Mouse (Mus musculus) adrenal gland, postnatal 10 days (tissue): ENCODE data around the gene Ehhadh. TPM values are rescaled to one million over a fixed set of nuclear protein-coding genes. Genes with fewer than 3 reads are reported as not detected.
"Not testable (repeated sequence)": the region's sequence is repeated elsewhere in the genome, so short reads cannot be mapped to it uniquely, and the experiment has no call there.

Source experiments
- DNase-seq: peaks from one replicate; pipeline ENCODE4 v3.0.0; 2021; ENCODE audit warnings: mixed read lengths
- long read RNA-seq, 2 experiments: library from polyadenylated mRNA; stranded (forward); transcript quantifications; one replicate each; pipeline ENCODE4 v2.0.0; 2021
- total RNA-seq, 2 experiments: library from RNA; stranded (reverse); gene quantifications; 2 replicates each; pipeline ENCODE4 v1.2.3; 2021

Gene Ehhadh
- total RNA-seq: 100 to 1,000 TPM in 1 of 2 experiments, 10 to 100 TPM in 1; 89.8 to 136 TPM
- long read RNA-seq, experiment 1, transcript Ehhadh-201 (7 exons, 2,981 nt): major isoform, 55 of 110 reads
- long read RNA-seq, experiment 1, partial matches to known transcripts: 44 of 110 reads
- long read RNA-seq, experiment 1, other reads (novel, unspliced or antisense): 11 of 110 reads
- long read RNA-seq, experiment 2, transcript Ehhadh-201 (7 exons, 2,981 nt): major isoform, 46 of 58 reads
- long read RNA-seq, experiment 2, partial matches to known transcripts: 3 of 58 reads
- long read RNA-seq, experiment 2, other reads (novel, unspliced or antisense): 9 of 58 reads

GRCm38 (mm10) chr16:21787516-21788353 is at the start of gene Ehhadh:
TSS of gene Ehhadh (minus strand) at chr16:21787807.
- DNase-seq: peak; percentile 91

DNA sequence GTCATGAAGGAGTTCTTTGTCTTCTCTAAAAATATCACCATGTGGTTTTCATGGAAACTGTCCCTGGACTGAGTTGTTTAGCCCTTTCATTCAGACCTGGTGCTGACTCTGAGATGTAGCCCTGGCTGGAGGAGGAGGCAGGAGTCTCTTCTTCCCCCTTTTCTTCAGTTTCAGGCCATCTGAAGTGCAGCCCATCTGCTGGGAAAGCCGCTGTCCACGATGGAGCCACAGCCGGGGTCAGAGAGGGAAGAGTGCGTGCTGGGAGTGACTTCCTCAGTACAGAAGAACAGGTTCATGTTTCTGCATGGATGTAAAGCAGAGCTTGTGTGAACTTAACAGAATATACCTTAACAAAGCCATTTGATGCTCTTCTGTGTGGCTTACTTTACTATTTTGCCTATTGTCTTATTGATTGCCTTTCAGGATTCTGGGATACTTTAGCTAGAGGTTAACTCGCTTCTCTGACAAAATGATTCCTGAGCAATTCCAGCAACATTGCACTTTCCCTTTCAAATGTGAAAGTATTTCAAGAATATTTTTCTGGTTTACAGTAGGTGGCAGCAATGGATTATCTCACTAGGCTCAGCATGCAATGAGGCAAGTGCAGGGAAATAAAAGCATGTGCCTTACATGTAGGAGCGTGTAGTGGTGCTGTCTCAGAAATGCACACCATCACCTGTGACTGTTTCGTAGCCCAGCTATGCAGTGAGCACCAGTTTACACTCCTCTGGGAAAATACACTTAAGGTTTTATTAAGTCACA is 48.9 kb upstream of the Ehhadh start:
- DNase-seq: no peak

DNA sequence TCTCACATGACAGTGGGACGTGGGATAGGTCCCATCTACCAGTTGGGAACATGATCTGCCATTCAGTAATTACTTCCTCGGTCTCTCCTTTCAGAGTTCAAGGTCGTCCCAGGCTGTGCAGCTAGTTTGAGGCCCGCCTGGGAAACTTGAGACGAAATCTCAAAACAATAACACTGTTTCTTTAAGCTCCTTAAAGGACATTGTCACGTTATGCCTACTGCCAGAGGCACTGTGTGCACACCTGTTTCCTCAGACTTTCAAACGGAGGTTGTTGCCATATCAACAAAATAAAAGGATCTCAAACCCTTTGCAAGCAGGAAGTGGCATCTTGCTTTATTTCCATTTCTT is 48.0 kb upstream of the Ehhadh start:
- DNase-seq: no peak

GRCm38 (mm10) chr16:21834866-21835583 is 47.4 kb upstream of the Ehhadh start:
- no peak for DNase-seq

DNA sequence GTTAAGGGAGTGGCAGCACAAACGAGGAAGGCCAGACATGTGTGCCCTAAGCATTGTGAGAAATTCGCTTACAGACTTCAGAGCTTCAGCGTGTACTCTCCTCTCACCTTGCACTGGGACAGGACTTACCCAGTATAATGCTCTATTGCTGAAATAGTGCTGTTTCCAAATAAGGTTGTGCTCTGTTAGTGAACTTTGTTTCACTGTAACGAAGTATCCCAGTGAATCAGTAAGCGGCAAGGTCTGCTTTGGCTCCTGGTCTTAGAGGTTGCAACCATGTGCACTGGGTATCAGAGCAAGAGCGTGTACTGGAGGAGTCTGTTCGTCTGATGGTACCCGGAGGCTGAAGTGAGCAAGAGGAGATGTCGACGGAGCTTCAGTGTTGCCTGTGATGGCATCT is 46.4 kb upstream of the Ehhadh start:
- DNase-seq: no peak

- no peak for DNase-seq
Measured at GRCm38 (mm10) chr16:21833469-21833868, 45.9 kb upstream of the Ehhadh start.

GRCm38 (mm10) chr16:21831764-21832163 is 44.2 kb upstream of the Ehhadh start:
- no peak for DNase-seq

DNA sequence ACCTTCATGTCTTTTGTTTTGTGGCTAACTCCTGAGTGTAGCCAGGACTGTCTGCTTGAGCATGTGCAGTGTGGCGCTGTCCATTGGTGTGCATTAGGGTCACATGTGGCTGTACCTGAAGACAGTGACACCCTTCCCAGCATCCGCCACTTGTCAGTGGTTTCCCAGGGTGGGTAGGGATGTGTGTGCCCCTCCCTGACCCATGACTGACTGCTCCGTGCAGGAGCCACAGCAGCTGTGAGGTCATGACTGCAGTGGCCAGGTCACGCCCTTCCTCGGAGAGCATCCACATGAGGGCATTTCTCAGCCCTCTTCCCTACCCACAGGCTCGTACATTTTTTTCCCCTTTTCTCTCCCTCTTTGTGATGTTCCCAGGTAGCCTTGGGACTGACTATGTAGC is 43.2 kb upstream of the Ehhadh start:
- no peak for DNase-seq

GRCm38 (mm10) chr16:21829711-21830110 is 42.1 kb upstream of the Ehhadh start:
- DNase-seq: no peak

DNA sequence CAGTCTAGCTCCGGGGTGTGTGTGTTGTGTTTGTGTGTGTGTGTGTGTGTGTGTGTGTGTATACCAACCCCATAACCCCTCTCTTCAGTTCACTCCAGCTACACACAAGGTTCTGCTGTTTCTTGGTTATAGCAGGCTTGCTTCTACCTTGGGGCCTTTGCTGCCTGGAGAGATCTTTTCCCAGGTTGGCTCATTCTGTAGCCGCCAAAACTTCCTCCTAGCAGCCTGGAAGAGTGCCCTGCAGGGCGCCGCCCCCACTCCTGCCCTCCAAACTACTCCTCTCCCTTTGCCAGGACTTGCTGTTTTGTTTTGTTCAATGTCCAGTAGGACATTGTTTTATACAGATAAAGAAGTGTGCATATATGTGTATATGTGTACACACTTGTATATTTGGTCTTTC is 40.0 kb upstream of the Ehhadh start:
- no peak for DNase-seq

- DNase-seq: no peak
Measured at GRCm38 (mm10) chr16:21827153-21827552, 39.5 kb upstream of the Ehhadh start.

DNA sequence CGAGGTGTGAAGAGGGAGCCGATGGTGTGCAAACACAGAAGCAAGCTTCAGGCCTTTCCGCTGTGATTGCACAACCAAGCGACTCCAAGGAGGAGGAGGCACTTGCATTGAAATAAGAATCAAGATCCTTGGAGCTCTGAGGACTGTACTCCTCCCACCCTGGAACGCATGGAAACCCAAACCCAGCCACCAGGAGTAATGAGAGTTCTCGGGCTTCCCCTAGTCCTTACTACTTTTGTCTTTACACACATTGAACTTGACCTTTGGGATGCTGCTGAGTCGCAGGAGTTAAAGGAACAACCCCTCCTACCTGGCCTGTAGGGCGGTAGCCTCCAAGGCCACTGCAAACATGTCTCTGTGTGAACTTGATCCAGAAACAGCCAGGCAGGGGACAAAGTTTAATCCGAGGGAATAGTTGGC is 38.0 kb upstream of the Ehhadh start:
- DNase-seq: no peak

DNA sequence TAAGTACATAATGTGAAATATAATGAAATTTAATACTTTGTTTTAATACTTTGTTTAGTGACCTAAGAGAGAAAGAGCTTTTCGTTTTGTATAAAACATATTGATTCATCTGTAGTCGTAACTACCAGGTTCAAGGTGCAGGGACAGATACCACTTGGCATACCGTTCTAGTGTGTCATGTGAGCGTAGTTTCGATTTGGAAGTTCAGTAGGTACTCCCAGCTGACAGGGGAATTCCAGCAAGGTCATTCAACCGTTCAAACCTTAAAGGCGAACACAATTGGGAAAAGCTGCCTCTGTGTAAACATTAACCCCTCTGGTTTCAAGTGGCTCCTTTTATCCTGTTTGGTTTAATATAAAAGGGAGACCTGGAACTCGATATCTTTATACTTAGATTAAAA is 31.0 kb upstream of the Ehhadh start:
- DNase-seq: peak; percentile 47

DNA sequence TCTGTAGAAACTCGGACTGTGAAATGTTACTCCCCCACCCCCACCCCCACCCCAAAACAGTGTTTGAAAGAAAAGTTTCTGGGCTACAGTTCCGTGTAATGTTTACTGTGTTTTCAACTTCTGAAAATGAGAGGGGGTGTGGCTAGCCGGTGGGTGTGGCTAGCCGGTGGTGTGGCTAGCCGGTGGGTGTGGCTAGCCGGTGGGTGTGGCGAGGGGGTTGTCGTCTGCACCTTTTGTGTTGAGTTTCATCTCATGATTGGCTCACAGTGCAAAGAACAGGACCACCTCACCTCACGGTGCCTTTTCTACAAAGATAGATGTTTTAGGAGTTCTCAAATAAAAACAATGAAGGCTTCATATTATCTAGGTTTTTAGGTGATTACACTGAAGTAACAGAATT is 30.5 kb upstream of the Ehhadh start:
- DNase-seq: peak; percentile 74

DNA sequence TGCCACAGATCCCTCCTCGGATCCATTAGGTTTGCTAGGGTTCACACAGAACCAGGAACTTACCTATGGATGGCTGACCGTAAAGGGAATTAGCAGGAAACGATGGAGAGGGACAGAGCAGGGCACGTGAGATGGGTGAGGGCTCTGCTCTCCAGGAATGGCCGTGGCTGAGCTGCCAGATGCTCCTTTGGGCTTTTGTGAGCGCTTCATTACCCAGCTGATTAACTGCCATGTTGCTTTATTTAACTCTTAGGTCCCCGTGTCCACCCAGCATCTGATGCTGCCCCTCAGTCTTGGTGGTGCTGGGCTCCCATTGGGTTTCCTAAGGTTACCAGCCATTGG is 28.0 kb upstream of the Ehhadh start:
- no peak for DNase-seq

GRCm38 (mm10) chr16:21814861-21815668 is 27.5 kb upstream of the Ehhadh start:
- DNase-seq: peak; percentile 56

- no peak for DNase-seq
Measured at GRCm38 (mm10) chr16:21813164-21813834, 25.7 kb upstream of the Ehhadh start.

- not testable (repeated sequence) for DNase-seq
Measured at GRCm38 (mm10) chr16:21807786-21808185, 20.2 kb upstream of the Ehhadh start.

GRCm38 (mm10) chr16:21806892-21807291 is 19.3 kb upstream of the Ehhadh start:
- DNase-seq: no peak

DNA sequence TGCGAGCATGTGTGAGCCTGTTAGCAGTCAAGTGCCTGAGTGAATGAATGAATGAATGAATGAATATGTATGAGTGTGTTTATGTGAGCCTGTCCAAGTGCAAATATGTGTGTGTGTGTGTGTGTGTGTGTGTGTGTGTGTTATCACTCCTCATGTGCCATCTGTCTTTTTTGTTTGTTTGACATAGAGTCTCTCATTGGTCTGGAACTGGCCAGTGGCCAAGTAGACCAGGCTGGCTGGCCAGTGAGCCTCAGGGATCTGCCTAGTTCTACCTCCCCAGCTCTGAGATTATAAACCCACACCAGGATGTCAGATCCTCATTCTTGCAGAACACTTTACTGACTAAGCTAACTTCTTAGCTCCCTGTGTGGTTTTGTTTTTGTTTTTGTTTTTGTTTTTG is 16.7 kb upstream of the Ehhadh start:
- no peak for DNase-seq

GRCm38 (mm10) chr16:21795071-21795470 is 7.5 kb upstream of the Ehhadh start:
- DNase-seq: no peak
